Mouse (Mus musculus): ENCODE data around the gene Scn1a. TPM values are rescaled to one million over a fixed set of nuclear protein-coding genes. Genes with fewer than 3 reads are reported as not detected.

Gene Scn1a
- total and polyA plus RNA-seq, 3 experiments, result 0.14 to 0.24 TPM; not detected in 1

DNA sequence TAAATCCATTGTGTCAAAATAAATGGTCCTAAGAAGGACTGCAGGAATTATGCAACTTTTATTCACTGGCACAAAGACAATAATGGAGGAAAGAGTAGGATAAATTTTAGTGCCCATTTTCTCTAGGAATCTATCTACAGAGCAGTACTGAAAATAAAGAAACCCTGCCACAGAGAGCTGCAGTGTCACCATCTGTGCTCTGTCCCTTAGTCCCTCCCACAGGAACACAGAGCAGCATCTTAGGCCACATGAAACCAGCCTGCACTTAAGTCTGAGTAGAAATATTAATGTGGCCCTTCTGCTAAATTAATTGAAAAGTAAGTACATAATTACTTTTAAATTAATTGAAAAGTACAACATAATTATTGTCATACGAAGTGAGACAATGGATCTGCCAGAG lies 196.6 kb downstream of the Scn1a start:
- no peak for DNase-seq

DNA sequence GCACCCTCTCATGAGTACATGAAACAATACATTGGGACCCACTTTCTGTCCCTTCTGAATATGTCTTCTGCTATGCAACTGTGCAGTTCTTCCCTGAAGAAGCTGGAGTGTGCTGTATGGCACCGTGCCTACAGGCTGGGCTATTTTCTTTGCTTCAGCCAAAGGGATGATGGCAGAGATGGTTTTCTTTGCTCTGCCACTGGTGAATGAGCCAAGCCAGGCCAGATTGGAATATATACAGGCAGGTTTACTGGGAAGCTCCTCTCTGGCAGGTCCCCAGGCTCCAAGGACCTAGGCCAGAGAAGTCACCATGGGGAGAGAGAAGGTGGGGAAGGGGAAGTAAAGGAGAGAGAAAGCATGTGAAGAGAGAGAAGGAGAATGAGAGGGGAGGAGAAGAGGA lies 200.3 kb downstream of the Scn1a start:
- DNase-seq, result no peak

DNA sequence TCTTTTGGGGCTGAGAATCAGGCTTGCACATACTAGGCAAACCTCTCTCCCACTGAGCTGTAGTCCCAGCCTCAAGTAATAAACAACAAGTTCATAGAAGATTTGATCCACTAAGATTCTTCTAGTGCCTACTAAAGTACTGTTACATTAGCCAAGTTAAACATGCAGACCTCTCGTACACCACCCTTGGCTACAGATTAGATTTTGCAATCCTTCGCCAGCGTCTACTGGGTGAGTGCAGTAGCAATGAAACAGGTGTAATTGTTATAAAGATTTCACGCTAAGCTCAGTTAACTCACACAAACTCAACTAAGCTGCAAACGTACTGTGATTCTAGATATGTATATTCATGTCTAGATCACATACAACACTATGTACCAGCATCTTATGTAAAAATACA lies 201.8 kb downstream of the Scn1a start:
- no peak for DNase-seq

GRCm38 (mm10) chr2:66220954-66221353 lies 219.7 kb downstream of the Scn1a start:
- no peak for DNase-seq

Other genes with a start within 250 kb of the Scn1a start
- 1 to 10 TPM; 8.3 to 8.4 TPM for gene Ttc21b, start 184.2 kb downstream of the Scn1a start, total RNA-seq (2021)
- 1.5 and 1.9 TPM in 2 replicates for gene Ttc21b, start 184.2 kb downstream of the Scn1a start, polyA plus RNA-seq (2012; rRNA removed)
- gene Scn9a, start 194.1 kb upstream of the Scn1a start, total RNA-seq (2021), result 1 to 10 TPM in 1 of 2 experiments, under 1 TPM in 1; 0.63 to 1.3 TPM
- 0.03 TPM in 1 of 2 replicates, not detected in the other for gene Scn9a, start 194.1 kb upstream of the Scn1a start, polyA plus RNA-seq (2012; rRNA removed)